Mouse (Mus musculus): ENCODE measurements around the gene Basp1. TPM values are rescaled to one million over a fixed set of nuclear protein-coding genes. Genes with fewer than 3 reads are reported as not detected.

Gene Basp1
- polyA plus RNA-seq, 1 experiment from 2014 or later, result 218 TPM

Other genes with a start within 250 kb of the Basp1 start
- 15.0 to 27.3 TPM (median 16.4 TPM) in 3 replicates for gene Myo10, start 208.8 kb upstream of the Basp1 start, polyA plus RNA-seq (2018)

All from macrophage (primary cell).